Mouse (Mus musculus): ENCODE measurements at regions not wholly inside any gene's neighbourhood (a gene's known extent, or its start where the extent isn't known, plus 50 kb on each side); places are given as distances from the start of the nearest gene placed in this dataset.
"Not testable (repeated sequence)": the region's sequence is repeated elsewhere in the genome, so short reads cannot be mapped to it uniquely, and the experiment has no call there.

- TF ChIP-seq POLR2A (IDR thresholded peaks at IDR 0.05; ENCODE audit: borderline replicate concordance, extremely low read depth, insufficient read depth, insufficient read length, poor library complexity, severe bottlenecking); CTCF (IDR thresholded peaks at IDR 0.05; ENCODE audit: borderline replicate concordance, extremely low read depth, insufficient read depth, insufficient read length): not testable (repeated sequence)
These were observed 911.5 kb downstream of the Dpp10 start for GRCm38 (mm10) chr1:123133891-123134290.
